Mouse (Mus musculus): Measurements from ENCODE around the gene Ran.

Gene Ran

GRCm38 (mm10) chr5:129063792-129064087 lies 43.9 kb downstream of the Ran start:
- no peak for DNase-seq (ENCODE audit: extremely low spot score, low spot score)

GRCm38 (mm10) chr5:129064186-129064585 lies 44.3 kb downstream of the Ran start:
- DNase-seq (ENCODE audit: extremely low spot score, low spot score): no peak

GRCm38 (mm10) chr5:129065301-129065700 lies 45.4 kb downstream of the Ran start:
- DNase-seq (ENCODE audit: extremely low spot score, low spot score): no peak

DNA sequence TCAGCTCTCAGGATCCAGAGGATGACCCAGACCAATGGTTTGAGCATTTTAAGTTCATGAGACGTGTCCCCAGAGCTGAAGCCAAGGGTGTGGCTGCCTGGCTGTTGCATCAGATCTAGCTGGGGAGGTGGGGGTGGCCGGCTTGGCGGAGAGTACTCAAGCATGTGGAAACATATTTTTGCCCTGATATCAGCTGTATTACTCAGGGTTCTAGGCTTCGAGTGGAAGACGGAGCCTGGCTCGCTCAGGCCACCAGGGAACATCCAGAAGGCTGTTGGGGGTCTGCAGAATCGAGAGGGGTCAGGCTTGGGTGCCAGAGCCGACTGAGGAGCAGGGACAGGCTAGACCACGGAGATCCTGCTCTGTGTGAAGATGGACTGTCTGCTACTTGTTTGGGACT lies 46.1 kb downstream of the Ran start:
- no peak for DNase-seq (ENCODE audit: extremely low spot score, low spot score)

- DNase-seq (ENCODE audit: extremely low spot score, low spot score): no peak
These were observed 46.8 kb downstream of the Ran start for GRCm38 (mm10) chr5:129066541-129067230.

- DNase-seq (ENCODE audit: extremely low spot score, low spot score): no peak
These were observed 47.5 kb downstream of the Ran start for GRCm38 (mm10) chr5:129067231-129067834.

DNA sequence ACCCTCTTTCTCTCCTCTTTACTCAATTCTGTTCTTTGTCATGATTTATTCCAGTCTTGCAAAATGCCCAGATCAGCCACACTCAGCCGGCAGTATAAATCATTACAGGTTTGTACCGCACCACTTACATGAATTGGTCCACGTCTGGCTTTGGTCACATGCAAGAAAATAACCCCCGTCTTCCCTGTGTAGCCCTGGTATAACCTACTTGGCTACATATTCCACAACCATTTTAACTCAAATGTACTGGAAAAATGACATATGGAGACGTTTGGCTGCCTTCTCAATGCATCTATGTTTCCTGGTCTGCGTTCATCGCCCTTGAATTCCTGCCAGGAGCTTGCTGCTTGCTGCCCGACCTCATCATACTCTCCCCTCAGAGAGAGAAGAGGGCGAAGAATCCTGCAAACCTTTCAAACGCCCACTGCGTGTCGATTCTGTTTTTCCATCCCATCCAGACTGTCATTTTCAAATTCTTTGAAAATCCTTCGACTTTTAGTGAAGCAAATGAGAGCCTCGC lies 52.0 kb downstream of the Ran start:
- no peak for DNase-seq (ENCODE audit: extremely low spot score, low spot score)

GRCm38 (mm10) chr5:129073404-129073803 lies 53.5 kb downstream of the Ran start:
- no peak for DNase-seq (ENCODE audit: extremely low spot score, low spot score)
